Mouse (Mus musculus) liver, adult (tissue): ENCODE results near the gene Fam214b.

Experiments used
- GATA4 ChIP-seq: IDR thresholded peaks from 2 replicates; pipeline ENCODE4 v1.6.1; 2014; ENCODE audit warnings: mild to moderate bottlenecking, low read length; ENCODE audit not compliant: insufficient replicate concordance

The Fam214b gene

GRCm38 (mm10) chr4:42999451-43000140 lies 46.4 kb downstream of the Fam214b start:
- TF ChIP-seq GATA4: no peak

DNA sequence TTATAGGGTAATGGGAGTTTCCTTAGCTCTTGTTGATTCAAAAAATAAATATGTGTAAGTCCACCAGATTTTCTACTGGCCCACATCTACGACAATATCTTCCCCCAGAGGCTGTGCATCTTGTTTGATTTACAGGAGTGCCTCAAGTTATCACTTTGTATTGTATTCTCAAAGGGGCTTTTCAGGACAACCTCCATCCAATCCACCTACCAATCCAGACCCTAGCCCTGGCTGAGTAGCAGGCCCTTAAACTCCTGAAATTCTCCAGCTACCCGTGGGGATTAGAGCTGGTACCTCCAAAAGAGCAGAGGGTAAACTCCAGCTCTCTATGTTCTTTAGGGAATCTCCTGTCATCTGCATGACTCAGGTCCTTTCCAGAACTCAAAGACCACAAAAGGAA lies 48.0 kb downstream of the Fam214b start:
- TF ChIP-seq GATA4: no peak

DNA sequence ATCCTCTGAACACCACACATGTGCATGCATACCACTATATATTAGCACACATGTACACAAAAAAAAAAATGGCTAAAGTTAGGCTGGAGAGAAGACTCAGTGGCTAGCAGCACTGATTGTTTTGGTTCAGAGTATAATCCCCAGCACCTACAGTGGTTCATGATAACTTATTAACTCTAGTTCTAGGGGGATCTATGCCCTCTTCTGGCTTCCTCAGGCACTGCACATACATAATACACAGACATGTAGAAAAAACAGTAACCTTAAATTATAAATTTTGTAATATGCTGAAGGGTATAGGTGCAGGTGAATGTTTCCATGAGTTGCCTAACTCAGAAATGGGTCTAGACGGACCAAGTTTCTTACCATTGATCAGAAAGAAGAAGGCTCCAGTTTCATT lies 57.7 kb downstream of the Fam214b start:
- TF ChIP-seq GATA4: no peak
